Mouse (Mus musculus): ENCODE results near the gene Myom1. TPM values are rescaled to one million over a fixed set of nuclear protein-coding genes. Genes with fewer than 3 reads are reported as not detected.
A peak's percentile ranks its signal among the peaks of the same experiment; 100 is the strongest.

Myom1 gene
- polyA plus RNA-seq, 1 experiment from 2014 or later = 9.2 TPM

DNA sequence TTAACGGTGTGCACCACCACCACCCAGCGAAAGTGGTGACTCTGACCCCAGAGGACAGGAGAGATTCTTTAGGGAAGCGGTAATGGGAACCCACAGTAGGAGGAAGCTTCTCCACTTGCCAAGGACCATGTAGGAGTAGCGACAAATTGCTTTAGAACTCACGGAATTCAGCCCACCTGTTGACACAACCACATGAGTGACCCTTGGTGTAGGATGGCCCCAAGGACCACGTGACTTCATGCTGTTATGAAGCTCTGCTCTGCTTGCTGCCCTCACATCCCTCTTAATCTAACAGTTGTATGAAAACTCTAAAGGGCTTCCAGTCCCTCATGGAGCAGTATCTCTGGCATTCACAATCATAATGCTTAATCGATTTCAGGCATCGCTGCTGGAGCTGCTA lies 46.9 kb downstream of the Myom1 start:
- 86% methylated on average over 8 of the region's 8 CpGs for WGBS
- DNase-seq (ENCODE audit: low spot score) = no peak
- no peaks in the 10 kb centered on the region for H3K36me3 ChIP-seq (ENCODE audit: insufficient read depth, low read length)
- no peak overlapping the region for H3K27ac ChIP-seq (ENCODE audit: low read length)
- no peaks in the 10 kb centered on the region for H3K9me3 ChIP-seq (ENCODE audit: low read length)
- no peak for ATAC-seq
- H3K27me3 ChIP-seq (replicated peaks; ENCODE audit: insufficient read depth, low read length) = no peaks in the 10 kb centered on the region
- TF ChIP-seq CTCF (IDR thresholded peaks at IDR 0.05) = no peak
- TF ChIP-seq EP300 (IDR thresholded peaks at IDR 0.05) = no peak
- no peak overlapping the region for H3K4me3 ChIP-seq (ENCODE audit: low read depth, low read length)
- no peak overlapping the region for H3K4me2 ChIP-seq (replicated peaks; ENCODE audit: low read depth, low read length)
- no peaks in the 10 kb centered on the region for H3K4me1 ChIP-seq (ENCODE audit: insufficient read depth, low read depth, low read length)
- no peak overlapping the region for H3K9ac ChIP-seq (replicated peaks; ENCODE audit: low read depth)

GRCm38 (mm10) chr17:71053134-71053708 lies 50.8 kb downstream of the Myom1 start:
- Histone ChIP-seq H3K27ac (ENCODE audit: low read length) (no peak overlapping the region), H3K4me3 (ENCODE audit: low read depth, low read length) (no peak overlapping the region), H3K9ac (replicated peaks; ENCODE audit: low read depth) (no peak overlapping the region), H3K36me3 (ENCODE audit: insufficient read depth, low read length) (no peaks in the 10 kb centered on the region), H3K27me3 (replicated peaks; ENCODE audit: insufficient read depth, low read length) (no peaks in the 10 kb centered on the region), H3K4me1 (ENCODE audit: insufficient read depth, low read depth, low read length) (no peaks in the 10 kb centered on the region), H3K4me2 (replicated peaks; ENCODE audit: low read depth, low read length) (no peak overlapping the region), H3K9me3 (ENCODE audit: low read length) (no peaks in the 10 kb centered on the region)
- no peak for TF ChIP-seq CTCF (IDR thresholded peaks at IDR 0.05)
- no peak for TF ChIP-seq EP300 (IDR thresholded peaks at IDR 0.05)
- 89% methylated on average over 6 of the region's 6 CpGs for WGBS
- no peak for ATAC-seq
- no peak for DNase-seq (ENCODE audit: low spot score)

GRCm38 (mm10) chr17:71055203-71055894 lies 52.9 kb downstream of the Myom1 start:
- Histone ChIP-seq H3K9ac (replicated peaks; ENCODE audit: low read depth) (no peak overlapping the region), H3K27me3 (replicated peaks; ENCODE audit: insufficient read depth, low read length) (no peaks in the 10 kb centered on the region), H3K36me3 (ENCODE audit: insufficient read depth, low read length) (no peaks in the 10 kb centered on the region), H3K4me3 (ENCODE audit: low read depth, low read length) (no peak overlapping the region), H3K4me1 (ENCODE audit: insufficient read depth, low read depth, low read length) (no peaks in the 10 kb centered on the region), H3K4me2 (replicated peaks; ENCODE audit: low read depth, low read length) (no peak overlapping the region), H3K9me3 (ENCODE audit: low read length) (no peaks in the 10 kb centered on the region), H3K27ac (ENCODE audit: low read length) (no peak overlapping the region)
- TF ChIP-seq EP300 (IDR thresholded peaks at IDR 0.05) (no peak), CTCF (IDR thresholded peaks at IDR 0.05) (no peak)
- ATAC-seq = peak; percentile 82
- WGBS = 68% methylated on average over 8 of the region's 8 CpGs
- DNase-seq (ENCODE audit: low spot score) = peak; percentile 65

DNA sequence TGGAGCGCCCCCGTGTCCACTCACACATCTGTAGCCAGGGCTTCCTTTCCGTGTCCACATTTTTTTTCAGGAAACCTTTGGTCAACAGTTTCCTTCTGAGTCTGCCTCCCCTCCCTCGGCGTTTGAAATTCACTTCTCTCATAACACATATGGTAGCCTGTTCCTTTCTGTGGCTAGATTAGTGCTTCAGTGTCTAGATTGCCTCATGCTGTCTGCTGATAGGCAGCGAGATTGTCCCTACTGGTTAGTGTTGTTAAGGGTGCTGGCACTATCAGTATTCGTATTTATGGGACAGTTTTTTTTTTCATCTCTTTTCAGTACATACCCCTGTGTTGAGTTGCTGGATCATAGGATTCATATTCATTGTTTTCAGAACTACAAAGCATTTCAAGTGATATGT lies 54.0 kb downstream of the Myom1 start:
- DNase-seq (ENCODE audit: low spot score) = no peak
- Histone ChIP-seq H3K9ac (replicated peaks; ENCODE audit: low read depth) (no peak overlapping the region), H3K27ac (ENCODE audit: low read length) (no peak overlapping the region), H3K36me3 (ENCODE audit: insufficient read depth, low read length) (no peaks in the 10 kb centered on the region), H3K4me1 (ENCODE audit: insufficient read depth, low read depth, low read length) (no peaks in the 10 kb centered on the region), H3K9me3 (ENCODE audit: low read length) (no peaks in the 10 kb centered on the region), H3K4me3 (ENCODE audit: low read depth, low read length) (no peak overlapping the region), H3K27me3 (replicated peaks; ENCODE audit: insufficient read depth, low read length) (no peaks in the 10 kb centered on the region), H3K4me2 (replicated peaks; ENCODE audit: low read depth, low read length) (no peak overlapping the region)
- ATAC-seq = no peak
- TF ChIP-seq EP300 (IDR thresholded peaks at IDR 0.05) = no peak
- TF ChIP-seq CTCF (IDR thresholded peaks at IDR 0.05) = no peak
- WGBS = 34% methylated on average over 7 of the region's 7 CpGs

DNA sequence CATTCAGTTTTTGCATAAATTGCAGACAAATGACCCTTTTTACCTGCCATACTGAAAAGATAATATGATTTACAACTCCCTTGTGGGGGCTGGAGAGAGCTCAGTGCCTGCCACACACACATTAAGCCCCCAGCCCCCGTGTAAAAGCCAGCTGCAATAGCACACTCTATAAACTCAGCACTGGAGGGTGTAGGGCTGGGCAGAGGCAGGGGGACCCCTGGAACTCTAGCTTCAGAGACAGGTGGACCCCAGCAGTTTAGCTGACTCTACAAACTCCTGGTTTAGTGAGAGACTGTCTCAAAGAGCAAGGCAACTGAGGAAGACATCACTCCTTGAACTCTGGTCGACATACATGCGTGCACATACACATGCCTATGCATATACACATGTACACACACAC lies 55.3 kb downstream of the Myom1 start:
- H3K9ac ChIP-seq (replicated peaks; ENCODE audit: low read depth) = no peak overlapping the region
- no peaks in the 10 kb centered on the region for H3K4me1 ChIP-seq (ENCODE audit: insufficient read depth, low read depth, low read length)
- DNase-seq (ENCODE audit: low spot score) = no peak
- whole genome bisulfite sequencing = 77% methylated on average over 3 of the region's 3 CpGs
- no peak for TF ChIP-seq CTCF (IDR thresholded peaks at IDR 0.05)
- TF ChIP-seq EP300 (IDR thresholded peaks at IDR 0.05) = no peak
- H3K27ac ChIP-seq (ENCODE audit: low read length) = no peak overlapping the region
- no peak for ATAC-seq
- no peak overlapping the region for H3K4me3 ChIP-seq (ENCODE audit: low read depth, low read length)
- no peaks in the 10 kb centered on the region for H3K27me3 ChIP-seq (replicated peaks; ENCODE audit: insufficient read depth, low read length)
- no peak overlapping the region for H3K4me2 ChIP-seq (replicated peaks; ENCODE audit: low read depth, low read length)
- no peaks in the 10 kb centered on the region for H3K36me3 ChIP-seq (ENCODE audit: insufficient read depth, low read length)
- no peaks in the 10 kb centered on the region for H3K9me3 ChIP-seq (ENCODE audit: low read length)

DNA sequence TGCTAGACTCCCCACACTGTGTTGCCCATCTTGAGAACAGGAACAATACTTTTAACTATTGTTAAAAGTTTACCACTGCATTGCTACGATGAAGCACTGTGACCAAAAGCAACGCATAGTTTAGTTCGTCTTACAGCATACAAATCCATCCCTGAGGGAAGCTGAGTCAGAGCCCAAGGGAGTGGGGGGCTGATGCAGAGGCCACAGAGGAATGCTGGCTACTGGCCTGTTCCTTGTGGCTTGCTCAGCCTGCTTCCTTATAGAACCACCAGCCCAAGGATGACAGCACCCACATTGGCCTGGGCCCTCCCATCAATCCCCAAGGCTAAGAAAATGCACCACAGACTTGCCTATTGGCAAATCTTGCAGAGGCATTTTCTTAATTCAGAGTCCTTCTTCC lies 56.8 kb downstream of the Myom1 start:
- TF ChIP-seq EP300 (IDR thresholded peaks at IDR 0.05) (no peak), CTCF (IDR thresholded peaks at IDR 0.05) (no peak)
- ATAC-seq = no peak
- Histone ChIP-seq H3K27ac (ENCODE audit: low read length) (no peak overlapping the region), H3K36me3 (ENCODE audit: insufficient read depth, low read length) (no peaks in the 10 kb centered on the region), H3K9me3 (ENCODE audit: low read length) (no peaks in the 10 kb centered on the region), H3K4me1 (ENCODE audit: insufficient read depth, low read depth, low read length) (no peaks in the 10 kb centered on the region), H3K27me3 (replicated peaks; ENCODE audit: insufficient read depth, low read length) (no peaks in the 10 kb centered on the region), H3K4me2 (replicated peaks; ENCODE audit: low read depth, low read length) (no peak overlapping the region), H3K4me3 (ENCODE audit: low read depth, low read length) (no peak overlapping the region), H3K9ac (replicated peaks; ENCODE audit: low read depth) (no peak overlapping the region)
- WGBS = 89% methylated on average over 3 of the region's 3 CpGs
- no peak for DNase-seq (ENCODE audit: low spot score)
